Mouse (Mus musculus) heart, embryonic 14.5 days (tissue): Measurements from ENCODE around the gene Trmt2b. TPM values are rescaled to one million over a fixed set of nuclear protein-coding genes. Genes with fewer than 3 reads are reported as not detected.
"Not testable (repeated sequence)": the region's sequence is repeated elsewhere in the genome, so short reads cannot be mapped to it uniquely, and the experiment has no call there.

ENCODE experiments used
- ATAC-seq: fragments of 200-750 bp; cut with Nextera tagmentation; 2 replicates; pipeline ENCODE4 v1.8.0; 2017; ENCODE audit warnings: low read depth, moderate TSS enrichment; ENCODE audit not compliant: insufficient number of reproducible peaks, insufficient read depth, low FRiP score
- H3K27ac ChIP-seq, 2 experiments: fragments of 200-500 bp in 1 of 2; fragments of 300-500 bp in 1 of 2; sonication (generic) in 1 of 2; replicated peaks in 1 of 2; 2 replicates each; pipeline ENCODE4 v1.5.1; 2012 to 2014; ENCODE audit warnings: low read depth in 2 of 2, low read length in 2 of 2, control low read depth in 1 of 2, mild to moderate bottlenecking in 1 of 2, mixed read lengths in 1 of 2; ENCODE audit not compliant: control insufficient read depth in 1 of 2, insufficient read depth in 1 of 2
- H3K27me3 ChIP-seq: fragments of 300-500 bp; sonication (generic); 2 replicates; pipeline ENCODE4 v1.6.1; 2014; ENCODE audit warnings: mild to moderate bottlenecking, low read length, control low read depth; ENCODE audit not compliant: control insufficient read depth, insufficient read depth
- H3K36me3 ChIP-seq: fragments of 300-500 bp; sonication (generic); 2 replicates; pipeline ENCODE4 v1.6.1; 2014; ENCODE audit warnings: mild to moderate bottlenecking, control low read depth, low read length, mixed read lengths; ENCODE audit not compliant: control insufficient read depth, insufficient read depth
- H3K4me1 ChIP-seq, 2 experiments: fragments of 200-500 bp in 1 of 2; fragments of 300-500 bp in 1 of 2; sonication (generic) in 1 of 2; 2 replicates each; pipeline ENCODE4 v1.6.1; 2012 to 2014; ENCODE audit warnings: low read length in 2 of 2, control low read depth in 1 of 2, mixed read lengths in 1 of 2; ENCODE audit not compliant: control insufficient read depth in 2 of 2, insufficient read depth in 2 of 2
- H3K4me2 ChIP-seq: fragments of 300-500 bp; sonication (generic); 2 replicates; pipeline ENCODE4 v1.6.1; 2014; ENCODE audit warnings: mild to moderate bottlenecking, low read length
- H3K4me3 ChIP-seq, 2 experiments: fragments of 200-500 bp in 1 of 2; fragments of 300-500 bp in 1 of 2; sonication (generic) in 1 of 2; 2 replicates each; pipeline ENCODE4 v1.5.1; 2012 to 2014; ENCODE audit warnings: low read length in 2 of 2, mild to moderate bottlenecking in 2 of 2, control low read depth in 1 of 2, low read depth in 1 of 2, moderate library complexity in 1 of 2; ENCODE audit not compliant: control insufficient read depth in 1 of 2, insufficient read depth in 1 of 2
- H3K9ac ChIP-seq: fragments of 300-500 bp; sonication (generic); 2 replicates; pipeline ENCODE4 v1.6.1; 2014; ENCODE audit warnings: mild to moderate bottlenecking, low read length
- H3K9me3 ChIP-seq: fragments of 300-500 bp; sonication (generic); 2 replicates; pipeline ENCODE4 v1.6.1; 2016; ENCODE audit warnings: low read length, control low read depth; ENCODE audit not compliant: control insufficient read depth
- WGBS: fragments of 180-500 bp; shearing (Covaris S2); extraction: QIAGEN DNeasy Blood & Tissue Kit; methylation state at CpG from one replicate; pipeline ENCODE4 v1.1.7; 2014; 5-methylcytosine and 5-hydroxymethylcytosine counted together
- polyA plus RNA-seq: library from polyadenylated mRNA; unstranded; fragments of >200 nt; fragmentation: Nextera tagmentation; extraction: Ambion mirVana; gene quantifications from 2 replicates; pipeline ENCODE4 v1.2.1, GENCODE M21; 2014

The Trmt2b gene
- polyA plus RNA-seq, 1 experiment from 2014 or later = 48.8 TPM

DNA sequence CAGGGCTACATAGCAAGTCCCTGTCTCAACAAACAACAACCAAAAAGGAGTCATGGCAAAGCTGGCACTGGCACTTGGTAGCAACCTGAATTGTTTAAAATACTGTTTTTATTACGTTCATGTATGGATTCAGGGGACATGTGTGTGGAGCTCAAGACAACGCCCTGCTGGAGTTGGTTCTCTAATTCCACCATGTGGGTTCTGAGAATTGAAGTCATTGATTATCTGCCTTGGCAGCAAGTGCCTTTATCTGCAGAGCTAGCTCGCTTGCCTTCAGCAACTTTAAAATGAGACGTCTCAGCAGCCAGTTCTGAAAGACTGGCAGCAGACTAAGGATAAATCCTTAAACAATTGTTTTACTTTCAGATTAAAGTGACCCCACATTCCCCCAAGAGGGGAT, 58.6 kb downstream of the Trmt2b start:
- ATAC-seq = no peak
- Histone ChIP-seq H3K27me3 (no peaks in the 10 kb centered on the region), H3K9ac (no peak overlapping the region), H3K9me3 (no peaks in the 10 kb centered on the region), H3K4me1 (no peaks in the 10 kb centered on the region), H3K4me2 (no peak overlapping the region), H3K36me3 (peaks cover 19% of the 10 kb centered on the region; the same call in 1 of the 2 replicates), H3K27ac (no peak overlapping the region), H3K4me3 (no peak overlapping the region)
- 65% methylated on average over 4 of the region's 4 CpGs for WGBS

GRCm38 (mm10) chrX:134211151-134211642, 65.6 kb downstream of the Trmt2b start:
- Histone ChIP-seq H3K36me3 (no peaks in the 10 kb centered on the region), H3K4me2 (no peak overlapping the region), H3K9me3 (no peaks in the 10 kb centered on the region), H3K27me3 (no peaks in the 10 kb centered on the region), H3K4me3 (no peak overlapping the region), H3K4me1 (no peaks in the 10 kb centered on the region), H3K27ac (no peak overlapping the region), H3K9ac (no peak overlapping the region)
- no peak for ATAC-seq
- 83% methylated on average over 7 of the region's 7 CpGs for WGBS

- Histone ChIP-seq H3K4me2 (no peak overlapping the region), H3K9ac (no peak overlapping the region), H3K4me1 (no peaks in the 10 kb centered on the region), H3K27ac (no peak overlapping the region), H3K4me3 (no peak overlapping the region), H3K36me3 (no peaks in the 10 kb centered on the region), H3K9me3 (no peaks in the 10 kb centered on the region), H3K27me3 (no peaks in the 10 kb centered on the region)
- ATAC-seq = no peak
- WGBS = 76% methylated on average over 2 of the region's 2 CpGs
Observed at GRCm38 (mm10) chrX:134208491-134208890, 68.3 kb downstream of the Trmt2b start.

- not testable (repeated sequence) for H3K4me1 ChIP-seq, H3K36me3 ChIP-seq, ATAC-seq, H3K9me3 ChIP-seq, H3K27ac ChIP-seq, H3K9ac ChIP-seq, H3K4me3 ChIP-seq, H3K4me2 ChIP-seq, H3K27me3 ChIP-seq
- 93% methylated on average over 8 of the region's 9 CpGs for WGBS
Observed at GRCm38 (mm10) chrX:134187201-134187600, 89.6 kb downstream of the Trmt2b start, which contains the start of gene Arl13a. Gene Arl13a (plus strand): TSS chrX:134187501.

DNA sequence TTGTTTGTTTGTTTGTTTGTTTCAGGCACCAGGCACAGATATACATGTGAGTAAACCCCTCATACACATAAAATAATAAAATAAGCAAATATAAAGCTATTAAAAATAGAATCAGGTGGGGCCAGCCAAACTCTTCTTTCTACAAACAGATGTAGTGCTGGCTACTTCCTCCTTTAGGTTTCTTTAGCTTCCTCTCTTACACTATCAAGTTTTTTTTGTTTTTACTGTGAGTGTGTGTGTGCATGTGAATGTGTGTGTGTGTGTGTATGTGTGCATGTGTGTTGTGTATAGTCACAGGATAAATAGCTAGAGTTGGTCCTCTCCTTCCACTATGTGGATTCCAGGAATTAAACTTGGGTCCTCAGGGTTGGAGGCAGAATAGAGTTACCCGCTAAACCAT, 102.1 kb downstream of the Trmt2b start:
- H3K9me3 ChIP-seq = no peaks in the 10 kb centered on the region
- WGBS = 81% methylated on average over 1 of the region's 1 CpGs
- no peak for ATAC-seq

More for the DNA sequence above, 102.1 kb downstream of the Trmt2b start:
- no peak overlapping the region for H3K4me2 ChIP-seq
- no peaks in the 10 kb centered on the region for H3K27me3 ChIP-seq
- no peak overlapping the region for H3K27ac ChIP-seq
- H3K4me1 ChIP-seq = no peaks in the 10 kb centered on the region
- no peak overlapping the region for H3K9ac ChIP-seq
- no peak overlapping the region for H3K4me3 ChIP-seq
- H3K36me3 ChIP-seq = no peaks in the 10 kb centered on the region

Other genes starting within 250 kb of the Trmt2b start
- gene Cstf2, start 217.8 kb downstream of the Trmt2b start, polyA plus RNA-seq = 27.4 and 29.4 TPM in 2 replicates
- gene Xkrx, start 114.9 kb downstream of the Trmt2b start, polyA plus RNA-seq = 0.27 and 0.34 TPM in 2 replicates
- not detected in 2 replicates for gene Arl13a, start 89.5 kb downstream of the Trmt2b start, polyA plus RNA-seq
- gene Nox1, start 55.0 kb downstream of the Trmt2b start, polyA plus RNA-seq = 0.31 TPM in 1 of 2 replicates, not detected in the other
- gene Tmem35a, start 18.2 kb upstream of the Trmt2b start, polyA plus RNA-seq = 14.8 and 20.2 TPM in 2 replicates
- 28.7 and 31.3 TPM in 2 replicates for gene Cenpi, start 31.1 kb upstream of the Trmt2b start, polyA plus RNA-seq
- gene Drp2, start 127.6 kb upstream of the Trmt2b start, polyA plus RNA-seq = 0.27 and 0.46 TPM in 2 replicates
- gene Taf7l, start 199.5 kb upstream of the Trmt2b start, polyA plus RNA-seq = not detected in 2 replicates